ENCODE assay signal across 23 mouse cellular contexts in genomic region chr9:42885566-42885965, GRCm38 (mm10). TPM values are rescaled to one million over a fixed set of nuclear protein-coding genes. Genes with fewer than 3 reads are reported as not detected.
A peak's percentile ranks its signal among the peaks of the same experiment; 100 is the strongest.
DNase-seq lines count a peak whose midpoint lies in the region; ATAC-seq and TF ChIP-seq lines count a peak whose summit lies in the region.
"Had no signal": no experiment of that assay in that cellular context is flagged by ENCODE, and none has a peak within 500 bp of the region (broad histone marks: within the 10 kb centered on the region; RNA-seq: fewer than 3 reads in every experiment).

No protein-coding gene starts in this region.

- H3K27ac ChIP-seq in kidney, adult 2 months (ENCODE audit: insufficient read depth, low read depth, low read length), result no peak overlapping the region
- no peak overlapping the region for H3K27ac ChIP-seq in kidney, embryonic 16.5 days (ENCODE audit: low read length)
- no peak overlapping the region for H3K27ac ChIP-seq in intestine, embryonic 16.5 days (ENCODE audit: low read length)
- no peak overlapping the region for H3K27ac ChIP-seq in midbrain, embryonic 16.5 days (ENCODE audit: low read length)
- H3K27ac ChIP-seq: forebrain, embryonic 10.5 days; forebrain, embryonic 13.5 days; hindbrain, embryonic 12.5 days; hindbrain, embryonic 15.5 days had no signal

- no peaks in the 10 kb centered on the region for H3K4me1 ChIP-seq in kidney, adult 2 months (ENCODE audit: control insufficient read depth, insufficient read depth, low read length)
- peaks cover 37% of the 10 kb centered on the region for H3K4me1 ChIP-seq in kidney, embryonic 16.5 days (ENCODE audit: insufficient read depth, low read length)
- H3K4me1 ChIP-seq in intestine, embryonic 16.5 days (ENCODE audit: control insufficient read depth, insufficient read depth, low read length), result peaks cover 26% of the 10 kb centered on the region
- H3K4me1 ChIP-seq in midbrain, embryonic 16.5 days (ENCODE audit: control insufficient read depth, insufficient read depth, low read length), result peaks cover 5% of the 10 kb centered on the region; the same call in 1 of the 2 replicates

- no peak for ATAC-seq in kidney, embryonic 16.5 days (ENCODE audit: low FRiP score, low TSS enrichment)
- ATAC-seq in intestine, embryonic 16.5 days, result no peak
- ATAC-seq in midbrain, embryonic 16.5 days, result no peak
- ATAC-seq: CD4-positive, CD25-positive, alpha-beta regulatory T cell, adult 4 months; forebrain, embryonic 13.5 days; forebrain, embryonic 16.5 days; Patski had no signal

- H3K36me3 ChIP-seq in kidney, adult 2 months (ENCODE audit: control insufficient read depth, insufficient read depth, low read length), result no peaks in the 10 kb centered on the region
- no peaks in the 10 kb centered on the region for H3K36me3 ChIP-seq in kidney, embryonic 16.5 days (ENCODE audit: insufficient read depth, low read length)
- no peaks in the 10 kb centered on the region for H3K36me3 ChIP-seq in intestine, embryonic 16.5 days (ENCODE audit: control insufficient read depth, insufficient read depth, low read length)
- no peaks in the 10 kb centered on the region for H3K36me3 ChIP-seq in midbrain, embryonic 16.5 days (ENCODE audit: control insufficient read depth, insufficient read depth, low read length)
- H3K36me3 ChIP-seq: forebrain, embryonic 10.5 days; hindbrain, embryonic 12.5 days; hindbrain, embryonic 15.5 days had no signal

- TF ChIP-seq POLR2A in kidney, adult 2 months (IDR thresholded peaks at IDR 0.05; ENCODE audit: low read depth, low read length), result no peak

- no peak overlapping the region for H3K9ac ChIP-seq in kidney, embryonic 16.5 days (replicated peaks; ENCODE audit: low read length)
- no peak overlapping the region for H3K9ac ChIP-seq in intestine, embryonic 16.5 days (ENCODE audit: low read depth, low read length)
- no peak overlapping the region for H3K9ac ChIP-seq in midbrain, embryonic 16.5 days (ENCODE audit: low read depth, low read length)
- H3K9ac ChIP-seq: forebrain, embryonic 13.5 days; hindbrain, embryonic 12.5 days; hindbrain, embryonic 15.5 days had no signal

- no peak overlapping the region for H3K4me3 ChIP-seq in kidney, adult 2 months (ENCODE audit: insufficient read depth, low read depth, low read length)
- H3K4me3 ChIP-seq in kidney, embryonic 16.5 days (ENCODE audit: low read length), result no peak overlapping the region
- H3K4me3 ChIP-seq in intestine, embryonic 16.5 days (ENCODE audit: low read length), result no peak overlapping the region
- no peak overlapping the region for H3K4me3 ChIP-seq in midbrain, embryonic 16.5 days (ENCODE audit: low read depth, low read length)
- H3K4me3 ChIP-seq: forebrain, embryonic 10.5 days; forebrain, embryonic 13.5 days; hindbrain, embryonic 12.5 days; hindbrain, embryonic 15.5 days had no signal

- peak; percentile 37 for DNase-seq in kidney, adult 2 months
- peak; percentile 15 to 47 for DNase-seq in kidney, postnatal 25 days
- DNase-seq in kidney, postnatal 36 days, result no peak
- peak; percentile 87 for DNase-seq in retina, postnatal 1 day
- DNase-seq: adrenal gland, postnatal 10 days; adrenal gland, postnatal 36 days; cerebellum, adult 18-20 months; cerebellum, adult 9-10 months; cerebellum, postnatal 14 days; gastrocnemius, postnatal 10 days; gastrocnemius, postnatal 36 days had no signal

- H3K9me3 ChIP-seq in kidney, embryonic 16.5 days (ENCODE audit: low read length), result no peaks in the 10 kb centered on the region
- no peaks in the 10 kb centered on the region for H3K9me3 ChIP-seq in intestine, embryonic 16.5 days (ENCODE audit: control insufficient read depth, low read length)
- no peaks in the 10 kb centered on the region for H3K9me3 ChIP-seq in midbrain, embryonic 16.5 days (replicated peaks; ENCODE audit: control insufficient read depth, low read length, poor library complexity, severe bottlenecking)
- H3K9me3 ChIP-seq: forebrain, embryonic 10.5 days; forebrain, embryonic 13.5 days; hindbrain, embryonic 12.5 days; hindbrain, embryonic 15.5 days had no signal

- no peaks in the 10 kb centered on the region; the same call in 1 of the 2 replicates for H3K27me3 ChIP-seq in kidney, adult 2 months (replicated peaks; ENCODE audit: control insufficient read depth, insufficient read depth, low read length)
- H3K27me3 ChIP-seq in kidney, embryonic 16.5 days (ENCODE audit: insufficient read depth, low read length), result no peaks in the 10 kb centered on the region
- H3K27me3 ChIP-seq in intestine, embryonic 16.5 days (replicated peaks; ENCODE audit: control insufficient read depth, insufficient read depth, low read length), result no peaks in the 10 kb centered on the region
- no peaks in the 10 kb centered on the region for H3K27me3 ChIP-seq in midbrain, embryonic 16.5 days (ENCODE audit: control insufficient read depth, insufficient read depth, low read depth, low read length)
- H3K27me3 ChIP-seq: hindbrain, embryonic 15.5 days had no signal

- H3K4me2 ChIP-seq in kidney, embryonic 16.5 days (replicated peaks; ENCODE audit: low read depth, low read length), result no peak overlapping the region
- peak overlapping the region; percentile 52; the same call in 1 of the 2 replicates for H3K4me2 ChIP-seq in intestine, embryonic 16.5 days (ENCODE audit: low read depth, low read length)
- no peak overlapping the region for H3K4me2 ChIP-seq in midbrain, embryonic 16.5 days (ENCODE audit: low read length)
- H3K4me2 ChIP-seq: forebrain, embryonic 13.5 days; heart, embryonic 11.5 days; hindbrain, embryonic 12.5 days; hindbrain, embryonic 15.5 days had no signal

- no peak for TF ChIP-seq CTCF in kidney, adult 2 months (conservative IDR thresholded peaks at IDR 0.05; ENCODE audit: insufficient read depth, insufficient read length, low read depth, low read length)

- WGBS in kidney, adult 2 months, result 33% methylated on average over 8 of the region's 8 CpGs
- 26% methylated on average over 8 of the region's 8 CpGs for WGBS in kidney, embryonic 16.5 days
- 51% methylated on average over 8 of the region's 8 CpGs for WGBS in intestine, embryonic 16.5 days
- WGBS in midbrain, embryonic 16.5 days, result 57% methylated on average over 8 of the region's 8 CpGs

RNA-seq across cellular contexts. Expression of gene Grik4, which starts 58.7 kb away (rescaled TPM):
- polyA plus RNA-seq in kidney, adult 2 months (2012; rRNA removed), result 0.05 and 0.11 TPM in 2 replicates
- polyA plus RNA-seq in kidney, embryonic 16.5 days (2015; fragmentation: Nextera tagmentation; extraction: Ambion mirVana), result 3.3 and 4.4 TPM in 2 replicates
- polyA plus RNA-seq in intestine, embryonic 16.5 days (2015; fragmentation: Nextera tagmentation; extraction: Ambion mirVana), result 1.1 TPM in 2 replicates
- polyA plus RNA-seq in midbrain, embryonic 16.5 days (2015; fragmentation: Nextera tagmentation; extraction: Ambion mirVana), result 11.7 and 12.3 TPM in 2 replicates
- polyA plus RNA-seq: C2C12; CD4-positive, CD25-positive, alpha-beta regulatory T cell, adult 4 months had no signal

Comparison
In these comparisons a context has a peak if more than half of its experiments do, and no peak if none do; other contexts are left out.
1. DNase-seq: peak in kidney, adult 2 months (single experiment), kidney, postnatal 25 days (2 of 2) and retina, postnatal 1 day (single experiment); none in kidney, postnatal 36 days (0 of 2).